12 mouse cellular contexts compared by ENCODE assay signal in the genomic region with DNA sequence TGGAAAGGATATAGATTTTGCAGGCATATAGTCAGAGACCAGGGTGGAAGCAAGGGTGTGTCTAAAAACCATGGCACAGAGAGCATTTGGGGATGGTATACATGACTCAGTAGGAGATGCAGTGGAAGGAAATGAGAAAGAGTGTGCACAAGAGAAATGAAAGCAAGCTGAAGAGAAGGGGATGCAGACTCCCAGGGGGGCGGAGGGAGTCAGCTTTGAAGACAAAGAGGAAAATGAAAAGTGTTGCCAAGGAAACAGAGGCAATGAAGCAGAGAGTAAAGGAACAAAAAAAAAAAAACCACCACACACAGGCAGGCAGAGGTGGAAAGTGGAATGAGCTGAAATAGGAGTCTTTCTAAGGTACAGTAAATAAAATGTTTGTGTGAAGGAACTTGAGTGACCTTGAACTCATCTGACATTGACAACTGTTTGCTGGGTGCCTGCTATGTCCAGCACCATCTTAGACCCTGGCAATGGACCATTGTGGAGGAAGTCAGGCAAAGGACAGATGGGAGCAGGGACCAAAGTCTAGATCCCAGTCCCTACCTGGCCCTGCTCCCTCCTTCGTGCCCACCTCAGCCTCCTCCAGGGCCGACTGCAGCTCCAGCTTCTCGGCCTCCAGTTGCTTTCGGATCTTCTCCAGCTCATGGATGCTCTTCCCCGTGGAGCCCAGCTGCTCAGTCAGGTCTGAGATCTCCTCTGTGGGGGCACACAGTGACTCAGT. TPM values are rescaled to one million over a fixed set of nuclear protein-coding genes. Genes with fewer than 3 reads are reported as not detected.
DNase-seq lines count a peak whose midpoint lies in the region; ATAC-seq and TF ChIP-seq lines count a peak whose summit lies in the region.
"Had no signal": no experiment of that assay in that cellular context is flagged by ENCODE, and none has a peak within 500 bp of the region (broad histone marks: within the 10 kb centered on the region; RNA-seq: fewer than 3 reads in every experiment).

No protein-coding gene starts in this region.

- peaks cover 83% of the 10 kb centered on the region for H3K36me3 ChIP-seq in heart, embryonic 10.5 days
- H3K36me3 ChIP-seq in hindbrain, embryonic 11.5 days (ENCODE audit: control insufficient read depth, insufficient read depth, low read length) = no peaks in the 10 kb centered on the region
- no peaks in the 10 kb centered on the region for H3K36me3 ChIP-seq in midbrain, postnatal 0 days (ENCODE audit: insufficient read depth, low read length)

- no peak for DNase-seq in heart, embryonic 10.5 days (ENCODE audit: low spot score)
- no peak for DNase-seq in heart, postnatal 36 days
- peak; percentile 82 for DNase-seq in brain, adult 2 months (ENCODE audit: low read depth, low spot score)
- DNase-seq in hindbrain, embryonic 11.5 days (ENCODE audit: low spot score) = peak; percentile 42
- peak; percentile 85 for DNase-seq in midbrain, postnatal 0 days (ENCODE audit: low spot score)
- DNase-seq in gastrocnemius, postnatal 25 days = no peak
- no peak for DNase-seq in thymus, postnatal 25 days
- DNase-seq in ovary, postnatal 10 days (ENCODE audit: low spot score) = no peak
- DNase-seq: cerebellum, adult 18-20 months had no signal

- H3K4me3 ChIP-seq in heart, embryonic 10.5 days = no peak overlapping the region
- H3K4me3 ChIP-seq in hindbrain, embryonic 11.5 days (ENCODE audit: low read depth, low read length) = no peak overlapping the region
- no peak overlapping the region for H3K4me3 ChIP-seq in midbrain, postnatal 0 days (ENCODE audit: low read depth, low read length)

- no peak overlapping the region for H3K4me2 ChIP-seq in hindbrain, embryonic 11.5 days (replicated peaks; ENCODE audit: low read depth, low read length)
- H3K4me2 ChIP-seq in midbrain, postnatal 0 days (ENCODE audit: low read depth, low read length, poor library complexity, severe bottlenecking) = no peak overlapping the region

- peak overlapping the region; percentile 70 for H3K27ac ChIP-seq in heart, embryonic 10.5 days
- H3K27ac ChIP-seq in hindbrain, embryonic 11.5 days (ENCODE audit: low read depth, low read length) = no peak overlapping the region
- H3K27ac ChIP-seq in midbrain, postnatal 0 days (ENCODE audit: low read depth, low read length) = peak overlapping the region; percentile 78

- H3K27me3 ChIP-seq in heart, embryonic 10.5 days (ENCODE audit: insufficient read depth, poor library complexity, severe bottlenecking) = peaks cover 5% of the 10 kb centered on the region
- no peaks in the 10 kb centered on the region for H3K27me3 ChIP-seq in hindbrain, embryonic 11.5 days (ENCODE audit: control insufficient read depth, insufficient read depth, low read length)
- no peaks in the 10 kb centered on the region for H3K27me3 ChIP-seq in midbrain, postnatal 0 days (ENCODE audit: insufficient read depth, low read length)

- peaks cover 46% of the 10 kb centered on the region for H3K4me1 ChIP-seq in heart, embryonic 10.5 days
- no peaks in the 10 kb centered on the region; the same call in 1 of the 2 replicates for H3K4me1 ChIP-seq in hindbrain, embryonic 11.5 days (replicated peaks; ENCODE audit: control insufficient read depth, insufficient read depth, low read length)
- H3K4me1 ChIP-seq in midbrain, postnatal 0 days (ENCODE audit: insufficient read depth, low read length) = 0 out of 2 replicates have a peak, but pooled peaks cover 4% of the 10 kb centered on the region

- no peak for ATAC-seq in hindbrain, embryonic 11.5 days (ENCODE audit: low FRiP score)
- peak; percentile 50 for ATAC-seq in midbrain, postnatal 0 days (ENCODE audit: low FRiP score)

- TF ChIP-seq CTCF in midbrain, postnatal 0 days (IDR thresholded peaks at IDR 0.05) = no peak

- no peak overlapping the region for H3K9ac ChIP-seq in hindbrain, embryonic 11.5 days (ENCODE audit: low read depth, low read length)
- H3K9ac ChIP-seq in midbrain, postnatal 0 days (replicated peaks; ENCODE audit: low read length, poor library complexity, severe bottlenecking) = no peak overlapping the region

- H3K9me3 ChIP-seq in heart, embryonic 10.5 days = no peaks in the 10 kb centered on the region
- H3K9me3 ChIP-seq in hindbrain, embryonic 11.5 days (ENCODE audit: control insufficient read depth, low read length) = no peaks in the 10 kb centered on the region
- H3K9me3 ChIP-seq in midbrain, postnatal 0 days (ENCODE audit: low read length) = no peaks in the 10 kb centered on the region

- intact Hi-C loops in heart, postnatal 36 days (cut with DNase I) = loop anchor here (1.0 kb wide), 1 partner anchor 26 kb away; no protein-coding TSS in a partner anchor

- 86% methylated on average over 6 of the region's 6 CpGs for WGBS in heart, embryonic 10.5 days
- 70% methylated on average over 6 of the region's 6 CpGs for WGBS in hindbrain, embryonic 11.5 days
- 70% methylated on average over 6 of the region's 6 CpGs for whole genome bisulfite sequencing in midbrain, postnatal 0 days

RNA-seq across cellular contexts. Expression of a gene that starts 2.5 kb away (rescaled TPM):
- polyA plus RNA-seq in heart, embryonic 10.5 days (2016; fragmentation: Nextera tagmentation; extraction: Ambion mirVana) = not detected in 2 replicates
- not detected for total RNA-seq in heart, postnatal 36 days (2021)
- polyA plus RNA-seq in hindbrain, embryonic 11.5 days (2014; fragmentation: Nextera tagmentation; extraction: Ambion mirVana) = not detected in 2 replicates
- total RNA-seq in midbrain, postnatal 0 days (2014; rRNA removed) = not detected in 2 replicates
- not detected in 2 replicates for polyA plus RNA-seq in midbrain, postnatal 0 days (2015; fragmentation: Nextera tagmentation; extraction: Ambion mirVana)
- not detected for total RNA-seq in gastrocnemius, postnatal 25 days (2021)
- total RNA-seq: layer of hippocampus, postnatal 10 days; liver, adult 2 months had no signal
- polyA plus RNA-seq: liver, adult 2 months; testis, adult 2 months had no signal

RNA-seq across cellular contexts. Expression of a gene that starts 7.5 kb away (rescaled TPM):
- 2,034 and 3,157 TPM in 2 replicates for polyA plus RNA-seq in heart, embryonic 10.5 days (2016; fragmentation: Nextera tagmentation; extraction: Ambion mirVana)
- total RNA-seq in heart, postnatal 36 days (2021) = over 10,000 TPM; 23,066 to 24,862 TPM
- 0.34 and 0.84 TPM in 2 replicates for polyA plus RNA-seq in hindbrain, embryonic 11.5 days (2014; fragmentation: Nextera tagmentation; extraction: Ambion mirVana)
- total RNA-seq in midbrain, postnatal 0 days (2014; rRNA removed) = 0.24 and 0.33 TPM in 2 replicates
- 2.1 and 2.5 TPM in 2 replicates for polyA plus RNA-seq in midbrain, postnatal 0 days (2015; fragmentation: Nextera tagmentation; extraction: Ambion mirVana)
- total RNA-seq in gastrocnemius, postnatal 25 days (2021) = 100 to 1,000 TPM in 1 of 2 experiments, 10 to 100 TPM in 1; 42.1 to 200 TPM
- total RNA-seq: liver, adult 2 months had no signal

RNA-seq across cellular contexts. Expression of a gene that starts 20.2 kb away (rescaled TPM):
- 2,022 and 5,104 TPM in 2 replicates for polyA plus RNA-seq in heart, embryonic 10.5 days (2016; fragmentation: Nextera tagmentation; extraction: Ambion mirVana)
- total RNA-seq in heart, postnatal 36 days (2021) = 1,000 to 10,000 TPM; 2,242 to 2,437 TPM
- polyA plus RNA-seq in hindbrain, embryonic 11.5 days (2014; fragmentation: Nextera tagmentation; extraction: Ambion mirVana) = 1.8 and 3.3 TPM in 2 replicates
- total RNA-seq in midbrain, postnatal 0 days (2014; rRNA removed) = 1.8 and 3.2 TPM in 2 replicates
- 9.6 and 10.3 TPM in 2 replicates for polyA plus RNA-seq in midbrain, postnatal 0 days (2015; fragmentation: Nextera tagmentation; extraction: Ambion mirVana)
- total RNA-seq in gastrocnemius, postnatal 25 days (2021) = 1,000 to 10,000 TPM in 1 of 2 experiments, 100 to 1,000 TPM in 1; 192 to 1,011 TPM
- polyA plus RNA-seq: liver, adult 2 months had no signal

RNA-seq across cellular contexts. Expression of a gene that starts 38.2 kb away (rescaled TPM):
- polyA plus RNA-seq in heart, embryonic 10.5 days (2016; fragmentation: Nextera tagmentation; extraction: Ambion mirVana) = 0.97 and 1.5 TPM in 2 replicates
- total RNA-seq in heart, postnatal 36 days (2021) = under 1 TPM in 1 of 2 experiments, not detected in 1; 0.46 TPM
- 1.8 and 4.1 TPM in 2 replicates for polyA plus RNA-seq in hindbrain, embryonic 11.5 days (2014; fragmentation: Nextera tagmentation; extraction: Ambion mirVana)
- 26.4 and 44.8 TPM in 2 replicates for total RNA-seq in midbrain, postnatal 0 days (2014; rRNA removed)
- polyA plus RNA-seq in midbrain, postnatal 0 days (2015; fragmentation: Nextera tagmentation; extraction: Ambion mirVana) = 27.0 and 27.5 TPM in 2 replicates
- under 1 TPM; 0.51 to 0.70 TPM for total RNA-seq in gastrocnemius, postnatal 25 days (2021)
- total RNA-seq: liver, adult 2 months had no signal
- polyA plus RNA-seq: liver, adult 2 months; testis, adult 2 months had no signal

RNA-seq across cellular contexts. Expression of a gene that starts 41.0 kb away (rescaled TPM):
- polyA plus RNA-seq in heart, embryonic 10.5 days (2016; fragmentation: Nextera tagmentation; extraction: Ambion mirVana) = 73.7 and 88.8 TPM in 2 replicates
- 10 to 100 TPM; 25.6 to 29.3 TPM for total RNA-seq in heart, postnatal 36 days (2021)
- 79.7 and 81.5 TPM in 2 replicates for polyA plus RNA-seq in hindbrain, embryonic 11.5 days (2014; fragmentation: Nextera tagmentation; extraction: Ambion mirVana)
- total RNA-seq in midbrain, postnatal 0 days (2014; rRNA removed) = 20.9 and 29.6 TPM in 2 replicates
- polyA plus RNA-seq in midbrain, postnatal 0 days (2015; fragmentation: Nextera tagmentation; extraction: Ambion mirVana) = 44.3 and 48.1 TPM in 2 replicates
- total RNA-seq in gastrocnemius, postnatal 25 days (2021) = 10 to 100 TPM; 15.7 to 17.0 TPM

Comparison
In these comparisons a context has a peak if more than half of its experiments do, and no peak if none do; other contexts are left out.
1. DNase-seq: peak in brain, adult 2 months (single experiment), hindbrain, embryonic 11.5 days (single experiment) and midbrain, postnatal 0 days (single experiment); none in heart, embryonic 10.5 days (single experiment), heart, postnatal 36 days (0 of 2), gastrocnemius, postnatal 25 days (single experiment), thymus, postnatal 25 days (single experiment) and ovary, postnatal 10 days (single experiment).
2. RNA of a gene that starts 7.5 kb away (total RNA-seq): 23,066 to 24,862 TPM in heart, postnatal 36 days; 42.1 to 200 TPM in gastrocnemius, postnatal 25 days and 0.24 to 0.33 TPM in midbrain, postnatal 0 days; every median in the first group is over 100 times any median in the second.
3. RNA of a gene that starts 20.2 kb away (total RNA-seq): 2,242 to 2,437 TPM in heart, postnatal 36 days and 192 to 1,011 TPM in gastrocnemius, postnatal 25 days; 1.8 to 3.2 TPM in midbrain, postnatal 0 days; every median in the first group is over 10 times any median in the second.